Mouse (Mus musculus): ENCODE measurements around the gene Gtf2a1l.

DNA sequence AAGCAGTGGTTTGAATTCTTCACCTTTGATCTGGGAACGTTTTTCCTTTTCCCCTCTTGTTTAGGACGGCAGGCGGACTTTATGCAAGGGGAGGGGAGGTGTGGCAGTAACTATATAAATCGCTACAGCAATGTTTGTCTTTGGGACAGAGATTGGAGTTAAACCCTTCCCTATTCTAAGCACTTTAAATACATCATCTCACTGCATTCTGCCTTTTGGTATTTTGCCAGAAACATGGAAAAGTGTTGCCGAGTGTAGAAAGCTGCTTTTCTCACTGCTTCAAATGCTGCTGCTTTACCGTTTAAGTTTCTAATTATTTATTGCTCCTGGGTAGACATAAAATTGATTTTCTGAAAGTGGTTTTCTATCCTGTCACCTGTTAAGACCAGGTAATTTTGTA lies 33.9 kb downstream of the Gtf2a1l start:
- no peak for TF ChIP-seq CTCF (IDR thresholded peaks at IDR 0.05; ENCODE audit: low read depth, low read length)
- TF ChIP-seq POLR2A (IDR thresholded peaks at IDR 0.05; ENCODE audit: extremely low read depth, insufficient read depth, low read length), result no peak

Measured in liver, adult 2 months (tissue).